In the genomic region with DNA sequence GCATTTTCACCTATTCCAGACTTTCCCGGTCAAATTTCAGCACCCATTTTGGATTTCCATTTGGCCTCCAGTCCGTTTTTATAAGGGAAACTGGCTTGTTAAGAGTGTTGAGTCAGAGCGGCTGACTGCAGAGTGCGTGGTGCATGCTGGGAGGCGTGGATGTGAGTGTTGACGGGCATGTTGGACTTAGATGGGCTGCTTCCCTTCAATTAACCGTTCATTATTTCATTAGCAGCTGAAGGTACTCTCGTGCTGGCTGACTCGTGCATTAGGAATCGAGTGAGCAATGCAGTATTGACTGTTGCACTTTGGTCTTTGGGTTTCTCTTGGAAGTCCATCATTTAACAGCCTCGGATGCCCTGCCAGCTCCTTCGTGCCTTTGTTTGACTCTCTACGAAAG, we compare ENCODE assay signal across 29 mouse cellular contexts.
DNase-seq lines count a peak whose midpoint lies in the region; ATAC-seq and TF ChIP-seq lines count a peak whose summit lies in the region.
"Had no signal": no experiment of that assay in that cellular context is flagged by ENCODE, and none has a peak within 500 bp of the region (broad histone marks: within the 10 kb centered on the region; RNA-seq: fewer than 3 reads in every experiment).

No protein-coding gene starts in this region.

- WGBS in heart, embryonic 15.5 days = 48% methylated on average over 13 of the region's 13 CpGs
- 50% methylated on average over 13 of the region's 13 CpGs for WGBS in heart, adult 2 months
- WGBS in lung, embryonic 14.5 days = 47% methylated on average over 13 of the region's 13 CpGs
- 46% methylated on average over 13 of the region's 13 CpGs for WGBS in lung, postnatal 0 days
- 85% methylated on average over 13 of the region's 13 CpGs for WGBS in hindbrain, embryonic 11.5 days

- TF ChIP-seq POLR2A in heart, adult 2 months (IDR thresholded peaks at IDR 0.05; ENCODE audit: insufficient read depth, low read depth, low read length) = no peak

- H3K4me2 ChIP-seq in heart, embryonic 15.5 days = peak overlapping the region; percentile 21; the same call in 1 of the 2 replicates
- H3K4me2 ChIP-seq in lung, embryonic 14.5 days = no peak overlapping the region
- no peak overlapping the region for H3K4me2 ChIP-seq in lung, postnatal 0 days (replicated peaks; ENCODE audit: low read depth, low read length)
- no peak overlapping the region for H3K4me2 ChIP-seq in hindbrain, embryonic 11.5 days (replicated peaks; ENCODE audit: low read depth, low read length)
- H3K4me2 ChIP-seq: embryonic facial prominence, embryonic 13.5 days; hindbrain, embryonic 15.5 days; limb, embryonic 15.5 days; liver, embryonic 13.5 days; midbrain, embryonic 15.5 days; neural tube, embryonic 15.5 days had no signal

- no peak for TF ChIP-seq EP300 in heart, adult 2 months (IDR thresholded peaks at IDR 0.05; ENCODE audit: insufficient read depth, low read depth, low read length)
- no peak for TF ChIP-seq EP300 in lung, postnatal 0 days (IDR thresholded peaks at IDR 0.05)

- no peaks in the 10 kb centered on the region for H3K36me3 ChIP-seq in heart, embryonic 15.5 days
- no peaks in the 10 kb centered on the region for H3K36me3 ChIP-seq in heart, adult 2 months (ENCODE audit: control insufficient read depth, insufficient read depth, low read length)
- H3K36me3 ChIP-seq in lung, embryonic 14.5 days (ENCODE audit: insufficient read depth) = no peaks in the 10 kb centered on the region
- H3K36me3 ChIP-seq in lung, postnatal 0 days (ENCODE audit: insufficient read depth, low read length) = no peaks in the 10 kb centered on the region
- H3K36me3 ChIP-seq in hindbrain, embryonic 11.5 days (ENCODE audit: control insufficient read depth, insufficient read depth, low read length) = no peaks in the 10 kb centered on the region
- H3K36me3 ChIP-seq: embryonic facial prominence, embryonic 13.5 days; forebrain, embryonic 10.5 days; hindbrain, embryonic 15.5 days; limb, embryonic 15.5 days; liver, embryonic 13.5 days; midbrain, embryonic 15.5 days; neural tube, embryonic 15.5 days had no signal

- no peak for TF ChIP-seq CTCF in heart, adult 2 months (IDR thresholded peaks at IDR 0.05)
- no peak for TF ChIP-seq CTCF in lung, embryonic 14.5 days (IDR thresholded peaks at IDR 0.05; ENCODE audit: low read depth)
- TF ChIP-seq CTCF in lung, postnatal 0 days (IDR thresholded peaks at IDR 0.05) = no peak

- H3K27ac ChIP-seq in heart, embryonic 15.5 days = no peak overlapping the region
- H3K27ac ChIP-seq in heart, adult 2 months = no peak overlapping the region
- no peak overlapping the region for H3K27ac ChIP-seq in lung, embryonic 14.5 days (ENCODE audit: low read depth)
- H3K27ac ChIP-seq in lung, postnatal 0 days (ENCODE audit: low read length) = no peak overlapping the region
- no peak overlapping the region for H3K27ac ChIP-seq in hindbrain, embryonic 11.5 days (ENCODE audit: low read depth, low read length)
- H3K27ac ChIP-seq: embryonic facial prominence, embryonic 13.5 days; forebrain, embryonic 10.5 days; hindbrain, embryonic 15.5 days; left cerebral cortex, adult 2 months; limb, embryonic 15.5 days; liver, embryonic 13.5 days; midbrain, embryonic 15.5 days; neural tube, embryonic 15.5 days had no signal

- peaks cover 5% of the 10 kb centered on the region; the same call in 1 of the 2 replicates for H3K4me1 ChIP-seq in heart, embryonic 15.5 days (replicated peaks)
- H3K4me1 ChIP-seq in heart, adult 2 months (ENCODE audit: control insufficient read depth, insufficient read depth, low read length) = no peaks in the 10 kb centered on the region
- no peaks in the 10 kb centered on the region for H3K4me1 ChIP-seq in lung, embryonic 14.5 days (ENCODE audit: insufficient read depth)
- H3K4me1 ChIP-seq in lung, postnatal 0 days (ENCODE audit: insufficient read depth, low read depth, low read length) = no peaks in the 10 kb centered on the region
- no peaks in the 10 kb centered on the region for H3K4me1 ChIP-seq in hindbrain, embryonic 11.5 days (replicated peaks; ENCODE audit: control insufficient read depth, insufficient read depth, low read length)
- H3K4me1 ChIP-seq: forebrain, embryonic 10.5 days; hindbrain, embryonic 15.5 days; liver, embryonic 13.5 days; midbrain, embryonic 15.5 days had no signal

- intact Hi-C loops in heart, adult 2 months (cut with DNase I) = no loop called here

- no peaks in the 10 kb centered on the region for H3K9me3 ChIP-seq in heart, embryonic 15.5 days (replicated peaks)
- H3K9me3 ChIP-seq in lung, embryonic 14.5 days (ENCODE audit: low read depth, low read length) = no peaks in the 10 kb centered on the region
- no peaks in the 10 kb centered on the region for H3K9me3 ChIP-seq in lung, postnatal 0 days (ENCODE audit: low read length)
- no peaks in the 10 kb centered on the region for H3K9me3 ChIP-seq in hindbrain, embryonic 11.5 days (ENCODE audit: control insufficient read depth, low read length)
- H3K9me3 ChIP-seq: embryonic facial prominence, embryonic 13.5 days; forebrain, embryonic 10.5 days; hindbrain, embryonic 15.5 days; limb, embryonic 15.5 days; liver, embryonic 13.5 days; midbrain, embryonic 15.5 days; neural tube, embryonic 15.5 days had no signal

- no peaks in the 10 kb centered on the region for H3K79me2 ChIP-seq in heart, adult 2 months (replicated peaks; ENCODE audit: control insufficient read depth, insufficient read depth, low read length)

- no peak overlapping the region for H3K4me3 ChIP-seq in heart, embryonic 15.5 days
- no peak overlapping the region for H3K4me3 ChIP-seq in heart, adult 2 months
- H3K4me3 ChIP-seq in lung, embryonic 14.5 days (ENCODE audit: low read depth, low read length) = no peak overlapping the region
- H3K4me3 ChIP-seq in lung, postnatal 0 days (ENCODE audit: low read depth, low read length) = no peak overlapping the region
- H3K4me3 ChIP-seq in hindbrain, embryonic 11.5 days (ENCODE audit: low read depth, low read length) = no peak overlapping the region
- H3K4me3 ChIP-seq: embryonic facial prominence, embryonic 13.5 days; forebrain, embryonic 10.5 days; hindbrain, embryonic 15.5 days; left cerebral cortex, adult 2 months; limb, embryonic 15.5 days; liver, embryonic 13.5 days; midbrain, embryonic 15.5 days; neural tube, embryonic 15.5 days had no signal

- no peak for ATAC-seq in heart, embryonic 15.5 days (replicated peaks; ENCODE audit: insufficient number of reproducible peaks, insufficient read depth, low FRiP score, low read depth)
- no peak for ATAC-seq in lung, embryonic 14.5 days (ENCODE audit: insufficient read depth)
- ATAC-seq in lung, postnatal 0 days = no peak
- ATAC-seq in hindbrain, embryonic 11.5 days (ENCODE audit: low FRiP score) = no peak
- ATAC-seq: forebrain, embryonic 16.5 days; inflammation-experienced regulatory T-cells, adult 6 months; midbrain, embryonic 15.5 days; Patski had no signal

- DNase-seq in heart, adult 2 months = no peak
- peak; percentile 7 for DNase-seq in lung, embryonic 14.5 days
- DNase-seq in lung, postnatal 0 days (ENCODE audit: low spot score) = no peak
- DNase-seq in forelimb bud, embryonic 11.5 days (ENCODE audit: low read depth, low spot score) = peak; percentile 8
- no peak for DNase-seq in hindbrain, embryonic 11.5 days (ENCODE audit: low spot score)
- DNase-seq: adrenal gland, postnatal 14 days; cerebellum, adult 11-12 months; cerebellum, adult 9-11 months; gastrocnemius, postnatal 10 days; heart, postnatal 36 days; kidney, adult 11 months; kidney, postnatal 14 days; liver, embryonic 13.5 days; lung, adult 18-20 months; lung, postnatal 14 days; retina, postnatal 1 day; right cerebral cortex, postnatal 14 days had no signal

- no peak overlapping the region for H3K9ac ChIP-seq in heart, embryonic 15.5 days
- H3K9ac ChIP-seq in heart, adult 2 months (ENCODE audit: low read depth, low read length) = no peak overlapping the region
- H3K9ac ChIP-seq in lung, embryonic 14.5 days = no peak overlapping the region
- no peak overlapping the region for H3K9ac ChIP-seq in lung, postnatal 0 days (replicated peaks; ENCODE audit: low read depth)
- no peak overlapping the region for H3K9ac ChIP-seq in hindbrain, embryonic 11.5 days (ENCODE audit: low read depth, low read length)
- H3K9ac ChIP-seq: embryonic facial prominence, embryonic 13.5 days; hindbrain, embryonic 15.5 days; limb, embryonic 15.5 days; liver, embryonic 13.5 days; midbrain, embryonic 15.5 days; neural tube, embryonic 15.5 days had no signal

- no peaks in the 10 kb centered on the region for H3K27me3 ChIP-seq in heart, embryonic 15.5 days
- no peaks in the 10 kb centered on the region for H3K27me3 ChIP-seq in heart, adult 2 months (ENCODE audit: control insufficient read depth, insufficient read depth, low read length)
- no peaks in the 10 kb centered on the region for H3K27me3 ChIP-seq in lung, embryonic 14.5 days (ENCODE audit: insufficient read depth, low read length)
- H3K27me3 ChIP-seq in lung, postnatal 0 days (replicated peaks; ENCODE audit: insufficient read depth, low read length) = no peaks in the 10 kb centered on the region
- H3K27me3 ChIP-seq in hindbrain, embryonic 11.5 days (ENCODE audit: control insufficient read depth, insufficient read depth, low read length) = no peaks in the 10 kb centered on the region
- H3K27me3 ChIP-seq: CH12.LX; embryonic facial prominence, embryonic 13.5 days; hindbrain, embryonic 15.5 days; limb, embryonic 15.5 days; liver, embryonic 13.5 days; midbrain, embryonic 15.5 days; neural tube, embryonic 15.5 days had no signal

Comparison
In these comparisons a context has a peak if more than half of its experiments do, and no peak if none do; other contexts are left out.
1. DNase-seq: peak in lung, embryonic 14.5 days (single experiment) and forelimb bud, embryonic 11.5 days (single experiment); none in heart, adult 2 months (0 of 2), lung, postnatal 0 days (single experiment) and hindbrain, embryonic 11.5 days (single experiment).